Mouse (Mus musculus): ENCODE measurements around the gene Mgat4b. TPM values are rescaled to one million over a fixed set of nuclear protein-coding genes. Genes with fewer than 3 reads are reported as not detected.
A peak's percentile ranks its signal among the peaks of the same experiment; 100 is the strongest.

Mgat4b gene
- total and polyA plus RNA-seq, 2 experiments from 2014 or later, result 74.6 to 108 TPM

DNA sequence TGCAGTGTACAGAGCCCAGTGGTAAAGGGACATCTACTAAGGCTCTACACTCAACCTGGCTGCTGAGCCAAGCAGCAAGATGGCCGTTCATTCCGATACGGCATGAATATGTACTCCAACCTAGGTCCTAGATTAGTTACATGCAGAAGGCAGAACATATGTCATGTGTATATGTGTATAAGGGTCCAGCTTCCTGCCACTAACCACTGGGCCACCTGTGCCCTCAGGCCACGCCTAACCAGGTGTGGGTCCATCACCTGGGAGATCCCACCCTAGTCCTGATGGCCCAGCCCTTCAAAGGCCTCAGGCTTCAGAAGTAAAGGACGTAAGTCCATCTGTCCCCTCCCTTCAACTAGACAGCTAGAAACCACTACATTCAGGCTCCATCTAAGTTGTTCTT lies 2.7 kb upstream of the Mgat4b start:
- no peak overlapping the region for H3K27ac ChIP-seq
- peaks cover 40% of the 10 kb centered on the region for H3K36me3 ChIP-seq (ENCODE audit: insufficient read depth, low read length)
- H3K9me3 ChIP-seq (ENCODE audit: low read length), result no peaks in the 10 kb centered on the region
- H3K4me3 ChIP-seq (ENCODE audit: low read length), result no peak overlapping the region
- whole genome bisulfite sequencing, result 97% methylated on average over 5 of the region's 5 CpGs
- no peaks in the 10 kb centered on the region for H3K27me3 ChIP-seq (ENCODE audit: insufficient read depth, low read length)
- H3K4me2 ChIP-seq (ENCODE audit: low read depth, low read length), result no peak overlapping the region
- TF ChIP-seq CTCF (IDR thresholded peaks at IDR 0.05; ENCODE audit: low read depth), result no peak
- 0 out of 2 replicates have a peak, but pooled peaks cover 8% of the 10 kb centered on the region for H3K4me1 ChIP-seq (ENCODE audit: insufficient read depth, low read length)
- no peak for DNase-seq (ENCODE audit: low spot score)
- ATAC-seq, result no peak
- H3K9ac ChIP-seq (replicated peaks; ENCODE audit: low read length), result no peak overlapping the region

DNA sequence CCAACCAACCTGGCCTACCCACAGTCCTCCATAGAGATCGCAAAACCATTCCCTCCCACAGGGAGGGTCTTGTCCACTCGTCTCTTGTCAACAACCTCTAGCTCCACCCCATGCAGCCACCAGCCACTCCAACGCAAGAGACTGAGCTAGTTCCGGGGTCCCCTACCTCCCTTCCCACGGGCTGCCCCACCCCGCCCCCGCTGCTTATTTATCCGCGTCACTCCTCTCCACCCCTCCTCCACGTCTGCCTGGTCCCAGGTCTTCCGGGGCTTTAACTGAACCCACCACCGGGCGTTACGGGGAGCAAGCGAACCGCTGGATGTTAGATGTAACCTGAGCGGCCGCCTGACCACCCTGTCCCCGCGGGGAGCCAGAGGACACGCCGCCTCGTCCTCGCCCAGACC lies 587 bp upstream of the Mgat4b start:
- Histone ChIP-seq H3K9me3 (ENCODE audit: low read length) (no peaks in the 10 kb centered on the region), H3K27ac (peak overlapping the region; percentile 99), H3K4me1 (ENCODE audit: insufficient read depth, low read length) (0 out of 2 replicates have a peak, but pooled peaks cover 13% of the 10 kb centered on the region), H3K4me3 (ENCODE audit: low read length) (peak overlapping the region; percentile 81), H3K27me3 (ENCODE audit: insufficient read depth, low read length) (no peaks in the 10 kb centered on the region), H3K9ac (replicated peaks; ENCODE audit: low read length) (peak overlapping the region; percentile 95), H3K36me3 (ENCODE audit: insufficient read depth, low read length) (peaks cover 28% of the 10 kb centered on the region), H3K4me2 (ENCODE audit: low read depth, low read length) (peak overlapping the region; percentile 66)
- WGBS, result under 1% methylated on average over 24 of the region's 24 CpGs
- peak; percentile 96 for ATAC-seq
- no peak for TF ChIP-seq CTCF (IDR thresholded peaks at IDR 0.05; ENCODE audit: low read depth)
- peak; percentile 96 for DNase-seq (ENCODE audit: low spot score)

DNA sequence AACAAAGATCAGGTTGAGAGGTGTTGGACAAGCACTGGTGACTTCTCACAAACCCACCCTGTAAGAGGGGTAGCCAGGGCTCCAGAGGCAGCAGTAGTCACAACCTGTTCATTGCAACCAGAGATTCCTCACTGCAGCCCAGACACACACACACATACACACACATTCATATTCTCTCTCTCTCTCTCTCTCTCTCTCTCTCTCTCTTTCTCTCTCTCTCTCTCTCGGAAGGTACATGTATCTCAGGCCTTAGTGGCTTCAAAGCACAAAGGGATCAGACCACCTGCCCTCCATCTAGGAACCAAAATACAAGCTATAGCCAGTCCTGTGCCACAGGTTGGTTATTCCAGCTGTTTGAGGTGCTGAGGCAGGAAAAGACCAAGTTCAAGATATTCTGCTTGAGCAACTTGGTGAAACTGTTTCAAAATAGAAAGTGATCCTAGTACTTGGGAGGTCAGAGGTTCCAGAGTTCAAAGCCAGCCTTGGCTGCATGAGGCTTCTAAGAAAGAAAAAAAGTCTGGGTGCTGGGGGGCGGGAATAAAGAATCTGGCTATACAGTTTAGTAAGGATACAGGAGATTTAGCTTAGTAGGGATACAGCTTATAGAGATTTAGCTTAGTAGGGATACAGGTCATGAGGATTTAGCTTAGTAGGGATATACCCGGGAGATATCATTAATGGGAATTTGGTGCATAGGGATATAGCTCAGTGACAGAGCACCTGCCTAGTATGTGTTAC lies 801 bp downstream of the Mgat4b start:
- 83% methylated on average over 3 of the region's 3 CpGs for WGBS
- peak overlapping the region; percentile 99 for H3K27ac ChIP-seq
- H3K9me3 ChIP-seq (ENCODE audit: low read length), result no peaks in the 10 kb centered on the region
- no peaks in the 10 kb centered on the region for H3K27me3 ChIP-seq (ENCODE audit: insufficient read depth, low read length)
- ATAC-seq (no peak), DNase-seq (ENCODE audit: low spot score) (no peak)
- TF ChIP-seq CTCF (IDR thresholded peaks at IDR 0.05; ENCODE audit: low read depth), result no peak
- peak overlapping the region; percentile 81; the same call in 1 of the 2 replicates for H3K4me3 ChIP-seq (ENCODE audit: low read length)
- H3K9ac ChIP-seq (replicated peaks; ENCODE audit: low read length), result no peak overlapping the region
- peaks cover 18% of the 10 kb centered on the region; the same call in 1 of the 2 replicates for H3K4me1 ChIP-seq (ENCODE audit: insufficient read depth, low read length)
- H3K4me2 ChIP-seq (ENCODE audit: low read depth, low read length), result peak overlapping the region; percentile 66
- H3K36me3 ChIP-seq (ENCODE audit: insufficient read depth, low read length), result peaks cover 14% of the 10 kb centered on the region

DNA sequence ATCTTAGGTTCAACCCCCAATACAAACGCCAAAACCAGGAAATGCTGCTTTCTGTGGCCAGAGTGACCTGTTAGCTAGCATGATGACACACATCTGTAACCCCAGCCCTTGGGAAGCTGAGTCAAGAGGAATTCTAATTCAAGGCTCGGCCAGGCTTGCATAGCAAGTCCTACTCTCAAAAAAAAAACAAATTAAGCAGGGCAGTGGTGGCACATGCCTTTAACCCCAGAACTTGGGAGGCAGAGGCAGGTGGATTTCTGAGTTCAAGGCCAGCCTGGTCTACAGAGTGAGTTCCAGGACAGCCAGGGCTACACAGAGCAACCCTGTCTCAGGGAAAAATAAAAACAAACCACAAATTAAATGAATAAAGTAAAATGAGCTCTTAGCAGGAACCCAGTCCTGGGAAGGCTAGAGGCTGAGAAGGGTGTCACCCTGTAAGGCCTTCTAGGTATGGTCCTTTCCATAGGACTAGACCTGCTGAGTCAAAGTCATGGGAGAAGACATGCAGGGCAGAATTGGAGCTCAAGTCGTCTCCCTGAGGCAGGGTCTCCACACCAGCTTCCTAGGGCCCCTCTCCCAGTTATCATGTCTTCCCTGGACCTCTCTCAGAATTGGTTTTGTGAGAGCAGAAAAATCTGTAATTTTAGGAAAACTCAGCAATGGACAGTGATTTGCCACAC lies 1.5 kb downstream of the Mgat4b start:
- Histone ChIP-seq H3K9me3 (ENCODE audit: low read length) (no peaks in the 10 kb centered on the region), H3K4me1 (ENCODE audit: insufficient read depth, low read length) (peaks cover 18% of the 10 kb centered on the region; the same call in 1 of the 2 replicates), H3K36me3 (ENCODE audit: insufficient read depth, low read length) (peaks cover 7% of the 10 kb centered on the region), H3K4me2 (ENCODE audit: low read depth, low read length) (no peak overlapping the region), H3K4me3 (ENCODE audit: low read length) (no peak overlapping the region), H3K27me3 (ENCODE audit: insufficient read depth, low read length) (no peaks in the 10 kb centered on the region), H3K9ac (replicated peaks; ENCODE audit: low read length) (no peak overlapping the region), H3K27ac (0 out of 2 replicates have a peak overlapping the region, but pooled peaks have one; percentile 11)
- 75% methylated on average over 3 of the region's 3 CpGs for WGBS
- DNase-seq (ENCODE audit: low spot score) (no peak), ATAC-seq (no peak)
- TF ChIP-seq CTCF (IDR thresholded peaks at IDR 0.05; ENCODE audit: low read depth), result no peak

DNA sequence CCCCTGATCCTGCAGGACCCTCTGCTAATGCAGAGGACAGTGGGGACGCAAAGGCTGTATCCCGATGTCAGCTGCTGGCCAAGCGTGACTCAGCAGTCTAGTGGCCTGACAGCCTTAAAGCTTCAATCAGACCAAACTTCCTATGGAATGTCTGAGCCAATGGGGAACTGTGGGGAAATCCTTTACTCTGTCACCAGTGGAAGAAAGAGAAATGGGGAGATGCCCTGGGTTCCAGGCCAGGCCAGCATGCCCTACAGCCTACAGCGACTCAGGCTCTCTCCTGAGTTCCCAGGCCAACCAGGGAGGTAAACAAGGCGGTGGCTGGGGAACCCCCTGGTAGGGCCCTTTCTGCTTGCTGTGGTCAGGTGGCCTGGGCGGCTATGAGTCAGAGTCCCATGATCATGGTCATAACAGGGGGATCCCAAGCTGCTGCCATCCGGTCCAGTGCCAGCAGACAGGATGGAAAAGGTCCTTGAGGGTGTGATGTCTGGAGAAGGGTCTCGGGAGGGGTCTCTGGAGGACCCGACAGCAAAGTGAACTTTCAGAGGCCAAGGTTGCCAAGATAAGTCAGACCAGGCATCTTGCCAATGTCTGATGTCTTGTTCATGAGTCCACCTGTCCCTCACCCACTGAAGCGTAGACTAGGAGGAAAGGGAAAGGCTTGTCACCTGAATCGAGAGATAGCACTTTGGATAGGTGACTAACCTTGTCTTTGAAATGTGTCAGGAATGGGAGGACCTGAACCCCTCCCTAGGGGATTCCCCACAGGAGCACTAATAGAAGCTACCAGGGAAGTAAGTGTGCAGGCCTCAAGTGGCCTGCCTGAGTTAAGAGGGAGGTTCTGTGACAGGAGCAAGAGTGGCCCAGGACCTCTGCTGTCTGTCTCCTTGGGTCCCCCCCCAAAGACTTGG lies 2.4 kb downstream of the Mgat4b start:
- Histone ChIP-seq H3K27ac (0 out of 2 replicates have a peak overlapping the region, but pooled peaks have one; percentile 11), H3K36me3 (ENCODE audit: insufficient read depth, low read length) (no peaks in the 10 kb centered on the region), H3K4me3 (ENCODE audit: low read length) (no peak overlapping the region), H3K9ac (replicated peaks; ENCODE audit: low read length) (no peak overlapping the region), H3K27me3 (ENCODE audit: insufficient read depth, low read length) (no peaks in the 10 kb centered on the region), H3K9me3 (ENCODE audit: low read length) (no peaks in the 10 kb centered on the region), H3K4me1 (ENCODE audit: insufficient read depth, low read length) (peaks cover 18% of the 10 kb centered on the region; the same call in 1 of the 2 replicates), H3K4me2 (ENCODE audit: low read depth, low read length) (0 out of 2 replicates have a peak overlapping the region, but pooled peaks have one; percentile 18)
- TF ChIP-seq CTCF (IDR thresholded peaks at IDR 0.05; ENCODE audit: low read depth), result no peak
- ATAC-seq, result no peak
- peak; percentile 51 for DNase-seq (ENCODE audit: low spot score)
- WGBS, result 60% methylated on average over 11 of the region's 11 CpGs

DNA sequence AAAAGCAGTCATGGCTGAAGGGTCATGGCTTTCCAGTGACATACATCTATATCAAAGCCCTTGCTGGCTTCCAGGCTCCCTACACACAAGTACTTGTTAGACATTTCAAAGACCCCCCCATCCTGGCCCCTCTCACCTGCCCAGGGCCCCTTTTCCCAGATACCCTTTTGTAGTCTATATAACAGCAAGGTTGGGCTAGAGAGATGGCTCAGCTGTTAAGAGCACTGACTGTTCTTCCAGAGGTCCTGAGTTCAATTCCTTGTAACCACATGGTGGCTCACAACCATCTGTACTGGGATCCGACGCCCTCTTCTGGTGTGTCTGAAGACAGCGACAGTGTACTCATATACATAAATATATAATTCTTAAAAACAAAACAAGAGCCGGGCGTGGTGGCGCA lies 3.9 kb downstream of the Mgat4b start:
- Histone ChIP-seq H3K9me3 (ENCODE audit: low read length) (no peaks in the 10 kb centered on the region), H3K4me3 (ENCODE audit: low read length) (no peak overlapping the region), H3K4me1 (ENCODE audit: insufficient read depth, low read length) (peaks cover 10% of the 10 kb centered on the region; the same call in 1 of the 2 replicates), H3K36me3 (ENCODE audit: insufficient read depth, low read length) (no peaks in the 10 kb centered on the region), H3K4me2 (ENCODE audit: low read depth, low read length) (no peak overlapping the region), H3K9ac (replicated peaks; ENCODE audit: low read length) (no peak overlapping the region), H3K27ac (no peak overlapping the region), H3K27me3 (ENCODE audit: insufficient read depth, low read length) (no peaks in the 10 kb centered on the region)
- WGBS, result 92% methylated on average over 6 of the region's 6 CpGs
- ATAC-seq (no peak), DNase-seq (ENCODE audit: low spot score) (no peak)
- TF ChIP-seq CTCF (IDR thresholded peaks at IDR 0.05; ENCODE audit: low read depth), result 0 out of 2 replicates have a peak, but pooled peaks have one; percentile 8
